Mouse (Mus musculus) spleen, adult 2 months (tissue): ENCODE results near the gene Ndufa3.

ENCODE experiments used
- CTCF ChIP-seq: fragments of 200-500 bp; IDR thresholded peaks from 2 replicates; pipeline ENCODE4 v1.5.1; 2011; ENCODE audit warnings: mild to moderate bottlenecking, inconsistent platforms; ENCODE audit not compliant: insufficient read depth, insufficient read length, insufficient replicate concordance; ENCODE audit errors: extremely low read depth
- POLR2A ChIP-seq: fragments of 200-500 bp; IDR thresholded peaks from 2 replicates; pipeline ENCODE4 v1.6.1; 2011; ENCODE audit warnings: low read depth, low read length, inconsistent platforms

- TF ChIP-seq CTCF (no peak), POLR2A (no peak)
Observed at GRCm38 (mm10) chr7:3616057-3616388, 1.1 kb upstream of the Ndufa3 start, which contains the start of gene Oscar.
